Mouse (Mus musculus): ENCODE data around the gene Wdr76. TPM values are rescaled to one million over a fixed set of nuclear protein-coding genes. Genes with fewer than 3 reads are reported as not detected.
"Not testable (repeated sequence)": the region's sequence is repeated elsewhere in the genome, so short reads cannot be mapped to it uniquely, and the experiment has no call there.

Gene Wdr76
- 6.3 and 7.7 TPM in 2 replicates for polyA plus RNA-seq (2015; fragmentation: Nextera tagmentation; extraction: Ambion mirVana)

DNA sequence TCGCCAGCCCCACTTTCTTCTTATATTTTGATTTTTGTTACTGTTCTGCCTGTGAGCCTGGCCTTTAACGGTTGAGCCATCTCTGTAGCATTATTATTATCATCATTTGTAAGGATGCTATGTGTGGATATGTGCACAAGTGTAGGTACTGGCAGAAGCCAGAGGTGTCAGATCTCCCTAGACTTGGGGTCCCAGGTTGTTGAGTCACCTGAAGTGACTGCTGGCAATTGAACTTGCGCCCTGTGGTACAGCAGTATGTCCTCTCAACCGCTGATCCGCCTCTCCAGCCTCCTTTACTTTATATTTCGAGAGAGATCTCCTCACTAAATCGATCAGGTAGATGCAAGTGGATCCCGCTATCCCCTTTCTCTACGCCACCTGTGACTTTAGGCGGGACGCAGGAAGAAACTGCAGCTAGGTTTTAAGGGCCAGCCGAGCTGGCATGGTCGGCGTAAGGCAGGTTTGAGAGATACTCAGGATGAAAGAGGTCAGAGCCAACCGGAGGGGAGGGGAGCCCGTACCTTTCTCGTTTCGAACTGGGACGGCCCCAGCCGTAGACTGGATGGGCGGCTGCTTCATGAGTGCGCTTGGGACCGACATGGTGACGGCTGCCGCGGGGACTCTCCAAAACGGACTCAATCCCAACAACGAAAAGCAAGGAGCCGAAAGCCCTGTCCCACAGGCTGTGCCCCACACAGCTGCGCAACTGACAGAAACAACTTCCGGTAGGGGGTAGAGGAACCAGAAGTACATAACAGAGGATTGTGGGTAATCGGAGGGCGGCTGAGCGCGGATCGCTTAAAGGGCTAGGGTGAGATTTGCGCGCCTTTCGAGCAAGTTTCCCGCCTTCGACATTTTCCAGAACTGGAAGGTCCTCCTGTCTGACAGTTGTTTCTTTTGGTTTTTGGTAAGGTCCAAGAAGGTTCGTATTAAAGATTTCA lies at the start of gene Wdr76, which contains the start of gene Mfap1a:
TSS of gene Wdr76 (plus strand) at position 782 of the 941 bp plus-strand sequence.
TSS of gene Mfap1a (minus strand) at position 724 of the 941 bp plus-strand sequence.
- H3K27ac ChIP-seq (ENCODE audit: low read length), result peak within 1 kb of the TSS; percentile 83
- ATAC-seq (ENCODE audit: low read depth), result peak; percentile 96
- H3K9ac ChIP-seq (ENCODE audit: low read depth, low read length), result peak within 1 kb of the TSS; percentile 84
- peaks cover 19% of the 10 kb centered on the region for H3K4me1 ChIP-seq (ENCODE audit: control insufficient read depth, low read depth, low read length)
- 4% methylated on average over 40 of the region's 42 CpGs for WGBS (ENCODE audit: insufficient replicate concordance)
- not testable (repeated sequence) for H3K27me3 ChIP-seq (ENCODE audit: control insufficient read depth, insufficient read depth, low read depth, low read length); H3K9me3 ChIP-seq (replicated peaks; ENCODE audit: control insufficient read depth, low read length); H3K36me3 ChIP-seq (ENCODE audit: control insufficient read depth, insufficient read depth)
- H3K4me3 ChIP-seq (ENCODE audit: low read depth, low read length), result peak within 1 kb of the TSS; percentile 78
- H3K4me2 ChIP-seq (ENCODE audit: low read depth, low read length), result peak within 1 kb of the TSS; percentile 74

DNA sequence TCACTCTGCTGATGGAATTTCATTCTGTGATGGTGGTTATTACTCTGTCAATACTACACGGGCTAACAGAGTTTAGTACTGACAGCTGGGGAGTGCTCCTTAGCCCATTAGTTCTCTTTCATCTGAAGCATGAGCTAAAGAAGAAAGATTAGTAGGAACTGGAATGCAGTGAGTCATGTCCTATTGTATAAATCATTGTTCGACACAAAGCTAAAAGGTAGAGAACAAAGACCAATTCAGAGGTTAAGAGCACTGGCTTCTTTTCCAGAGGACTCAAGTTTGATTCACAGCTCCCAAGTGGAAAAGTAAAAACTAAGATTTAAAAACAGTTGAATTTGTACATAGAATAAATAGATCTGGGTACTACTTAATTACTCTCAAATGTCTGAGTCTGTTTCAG lies 46.5 kb upstream of the Wdr76 start:
- Histone ChIP-seq H3K4me1 (ENCODE audit: control insufficient read depth, low read depth, low read length) (peaks cover 14% of the 10 kb centered on the region), H3K27me3 (ENCODE audit: control insufficient read depth, insufficient read depth, low read depth, low read length) (no peaks in the 10 kb centered on the region), H3K36me3 (ENCODE audit: control insufficient read depth, insufficient read depth) (peaks cover 6% of the 10 kb centered on the region; the same call in 1 of the 2 replicates), H3K4me3 (ENCODE audit: low read depth, low read length) (no peak overlapping the region), H3K27ac (ENCODE audit: low read length) (no peak overlapping the region), H3K4me2 (ENCODE audit: low read depth, low read length) (no peak overlapping the region), H3K9ac (ENCODE audit: low read depth, low read length) (no peak overlapping the region), H3K9me3 (replicated peaks; ENCODE audit: control insufficient read depth, low read length) (no peaks in the 10 kb centered on the region)
- no peak for ATAC-seq (ENCODE audit: low read depth)
- WGBS (ENCODE audit: insufficient replicate concordance), result 70% methylated on average over 2 of the region's 2 CpGs

DNA sequence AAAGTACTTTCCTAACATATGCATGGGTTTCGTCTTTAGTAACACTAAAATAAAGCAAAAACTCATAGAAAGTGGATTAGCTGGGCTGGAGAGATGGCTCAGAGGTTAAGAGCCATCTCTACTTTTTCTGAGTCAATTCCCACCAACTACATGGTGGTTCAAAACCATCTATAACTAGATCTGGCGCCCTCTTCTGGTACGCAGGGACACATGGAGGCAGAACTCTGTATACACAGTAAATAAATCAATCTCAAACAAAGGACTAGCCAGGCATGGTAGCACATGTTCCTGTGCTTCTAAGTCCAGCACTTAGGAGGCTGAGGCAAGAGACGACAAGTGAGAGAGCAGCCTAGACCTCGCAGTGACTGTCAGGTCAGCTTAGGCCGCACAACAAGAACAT lies 37.5 kb upstream of the Wdr76 start:
- H3K4me1 ChIP-seq (ENCODE audit: control insufficient read depth, low read depth, low read length), result not testable (repeated sequence)
- no CpG with 5 or more reads among the region's 6 CpGs for WGBS (ENCODE audit: insufficient replicate concordance)

DNA sequence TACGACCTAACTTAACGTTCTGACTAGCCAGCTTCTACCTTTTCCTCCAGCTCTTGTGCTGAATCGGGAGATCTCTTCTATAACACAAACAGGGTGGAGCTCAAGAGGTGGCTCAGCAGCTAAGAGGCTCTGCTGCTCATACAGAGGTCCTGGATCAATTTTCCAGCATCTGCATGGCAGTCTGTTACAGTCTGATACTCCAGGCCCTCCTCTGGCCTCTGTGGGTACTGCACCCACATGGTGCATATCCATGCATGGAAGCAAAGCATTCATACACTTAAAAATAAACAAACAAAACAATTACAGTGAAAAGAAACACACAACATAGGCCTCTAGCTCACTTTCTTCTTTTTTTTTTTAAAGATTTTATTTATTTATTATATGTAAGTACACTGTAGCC lies 33.7 kb upstream of the Wdr76 start:
- H3K27ac ChIP-seq (ENCODE audit: low read length); H3K4me3 ChIP-seq (ENCODE audit: low read depth, low read length); H3K9ac ChIP-seq (ENCODE audit: low read depth, low read length); H3K4me1 ChIP-seq (ENCODE audit: control insufficient read depth, low read depth, low read length); H3K9me3 ChIP-seq (replicated peaks; ENCODE audit: control insufficient read depth, low read length); H3K27me3 ChIP-seq (ENCODE audit: control insufficient read depth, insufficient read depth, low read depth, low read length); H3K4me2 ChIP-seq (ENCODE audit: low read depth, low read length); H3K36me3 ChIP-seq (ENCODE audit: control insufficient read depth, insufficient read depth); ATAC-seq (ENCODE audit: low read depth): not testable (repeated sequence)
- WGBS (ENCODE audit: insufficient replicate concordance), result 88% methylated on average over 3 of the region's 3 CpGs

More for the DNA sequence above, 37.5 kb upstream of the Wdr76 start:
- not testable (repeated sequence) for H3K9ac ChIP-seq (ENCODE audit: low read depth, low read length); H3K4me2 ChIP-seq (ENCODE audit: low read depth, low read length); H3K27ac ChIP-seq (ENCODE audit: low read length); H3K9me3 ChIP-seq (replicated peaks; ENCODE audit: control insufficient read depth, low read length); H3K36me3 ChIP-seq (ENCODE audit: control insufficient read depth, insufficient read depth); H3K4me3 ChIP-seq (ENCODE audit: low read depth, low read length); H3K27me3 ChIP-seq (ENCODE audit: control insufficient read depth, insufficient read depth, low read depth, low read length)
- ATAC-seq (ENCODE audit: low read depth), result 0 out of 2 replicates have a peak, but pooled peaks have one; percentile 17

DNA sequence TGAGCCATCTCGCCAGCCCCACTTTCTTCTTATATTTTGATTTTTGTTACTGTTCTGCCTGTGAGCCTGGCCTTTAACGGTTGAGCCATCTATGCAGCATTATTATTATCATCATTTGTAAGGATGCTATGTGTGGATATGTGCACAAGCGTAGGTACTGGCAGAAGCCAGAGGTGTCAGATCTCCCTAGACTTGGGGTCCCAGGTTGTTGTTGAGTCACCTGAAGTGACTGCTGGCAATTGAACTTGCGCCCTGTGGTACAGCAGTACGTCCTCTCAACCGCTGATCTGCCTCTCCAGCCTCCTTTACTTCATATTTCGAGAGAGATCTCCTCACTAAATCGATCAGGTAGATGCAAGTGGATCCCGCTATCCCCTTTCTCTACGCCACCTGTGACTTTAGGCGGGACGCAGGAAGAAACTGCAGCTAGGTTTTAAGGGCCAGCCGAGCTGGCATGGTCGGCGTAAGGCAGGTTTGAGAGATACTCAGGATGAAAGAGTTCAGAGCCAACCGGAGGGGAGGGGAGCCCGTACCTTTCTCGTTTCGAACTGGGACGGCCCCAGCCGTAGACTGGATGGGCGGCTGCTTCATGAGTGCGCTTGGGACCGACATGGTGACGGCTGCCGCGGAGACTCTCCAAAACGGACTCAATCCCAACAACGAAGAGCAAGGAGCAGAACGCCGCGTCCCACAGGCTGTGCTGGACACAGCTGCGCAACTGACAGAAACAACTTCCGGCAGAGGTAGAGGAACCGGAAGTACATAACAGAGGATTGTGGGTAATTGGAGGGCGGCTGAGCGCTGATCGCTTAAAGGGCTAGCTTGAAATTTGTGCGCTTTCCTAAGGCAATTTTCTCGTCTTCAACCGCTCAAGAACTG lies 33.0 kb upstream of the Wdr76 start, which contains the start of gene Mfap1b:
TSS of gene Mfap1b (minus strand) at position 767 of the 879 bp plus-strand sequence.
- peak; percentile 96 for ATAC-seq (ENCODE audit: low read depth)
- peak within 1 kb of the TSS; percentile 82 for H3K27ac ChIP-seq (ENCODE audit: low read length)
- peak within 1 kb of the TSS; percentile 75 for H3K4me2 ChIP-seq (ENCODE audit: low read depth, low read length)
- not testable (repeated sequence) for H3K36me3 ChIP-seq (ENCODE audit: control insufficient read depth, insufficient read depth); H3K27me3 ChIP-seq (ENCODE audit: control insufficient read depth, insufficient read depth, low read depth, low read length); H3K4me1 ChIP-seq (ENCODE audit: control insufficient read depth, low read depth, low read length); H3K9me3 ChIP-seq (replicated peaks; ENCODE audit: control insufficient read depth, low read length)
- 3% methylated on average over 38 of the region's 41 CpGs for WGBS (ENCODE audit: insufficient replicate concordance)
- H3K9ac ChIP-seq (ENCODE audit: low read depth, low read length), result peak within 1 kb of the TSS; percentile 78
- peak within 1 kb of the TSS; percentile 80 for H3K4me3 ChIP-seq (ENCODE audit: low read depth, low read length)

DNA sequence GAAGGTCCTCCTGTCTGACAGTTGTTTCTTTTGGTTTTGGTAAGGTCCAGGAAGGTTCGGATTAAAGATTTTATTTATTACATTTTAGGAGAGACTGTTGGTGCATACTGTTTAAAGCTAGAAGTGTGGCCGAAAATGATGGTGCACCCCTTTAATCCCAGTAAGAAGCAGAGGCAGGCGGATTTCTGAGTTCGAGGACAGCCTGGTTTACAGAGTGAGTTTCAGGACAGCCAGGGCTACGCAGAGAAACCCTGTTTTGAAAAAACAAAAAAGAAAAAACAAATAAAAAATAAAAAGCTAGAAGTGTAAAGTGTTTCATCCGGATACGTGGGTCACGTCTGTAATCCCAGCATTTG lies 32.4 kb upstream of the Wdr76 start:
- peak overlapping the region; percentile 80 for H3K4me3 ChIP-seq (ENCODE audit: low read depth, low read length)
- no peaks in the 10 kb centered on the region for H3K27me3 ChIP-seq (ENCODE audit: control insufficient read depth, insufficient read depth, low read depth, low read length)
- peak overlapping the region; percentile 75 for H3K4me2 ChIP-seq (ENCODE audit: low read depth, low read length)
- H3K9ac ChIP-seq (ENCODE audit: low read depth, low read length), result peak overlapping the region; percentile 78
- H3K36me3 ChIP-seq (ENCODE audit: control insufficient read depth, insufficient read depth), result no peaks in the 10 kb centered on the region
- ATAC-seq (ENCODE audit: low read depth), result peak; percentile 17; the same call in 1 of the 2 replicates
- peaks cover 5% of the 10 kb centered on the region for H3K4me1 ChIP-seq (ENCODE audit: control insufficient read depth, low read depth, low read length)
- peak overlapping the region; percentile 82 for H3K27ac ChIP-seq (ENCODE audit: low read length)
- no peaks in the 10 kb centered on the region for H3K9me3 ChIP-seq (replicated peaks; ENCODE audit: control insufficient read depth, low read length)
- 18% methylated on average over 8 of the region's 8 CpGs for WGBS (ENCODE audit: insufficient replicate concordance)

DNA sequence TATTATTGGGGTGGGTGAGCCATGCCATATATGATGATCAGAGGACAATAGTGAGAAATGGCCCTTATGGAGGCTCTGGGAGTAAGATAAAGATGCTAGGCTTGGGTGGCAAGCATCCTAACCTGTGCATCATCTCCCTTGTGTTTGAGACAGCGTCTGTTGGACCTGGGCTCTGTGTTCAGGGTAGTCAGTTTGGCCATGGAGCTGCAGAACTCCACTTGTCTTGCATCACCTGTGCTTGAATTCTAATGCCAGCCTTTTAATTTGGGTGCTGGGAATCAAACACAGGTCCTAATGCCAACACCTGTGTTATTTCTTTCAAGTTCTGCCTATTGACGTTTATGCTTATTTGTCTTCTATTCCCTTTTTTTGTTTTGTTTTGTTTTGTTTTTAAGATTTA lies 31.2 kb upstream of the Wdr76 start:
- ATAC-seq (ENCODE audit: low read depth); H3K9ac ChIP-seq (ENCODE audit: low read depth, low read length); H3K9me3 ChIP-seq (replicated peaks; ENCODE audit: control insufficient read depth, low read length); H3K27ac ChIP-seq (ENCODE audit: low read length); H3K4me3 ChIP-seq (ENCODE audit: low read depth, low read length); H3K36me3 ChIP-seq (ENCODE audit: control insufficient read depth, insufficient read depth); H3K27me3 ChIP-seq (ENCODE audit: control insufficient read depth, insufficient read depth, low read depth, low read length); H3K4me2 ChIP-seq (ENCODE audit: low read depth, low read length); H3K4me1 ChIP-seq (ENCODE audit: control insufficient read depth, low read depth, low read length): not testable (repeated sequence)
- WGBS (ENCODE audit: insufficient replicate concordance), result 78% methylated on average over 2 of the region's 2 CpGs

DNA sequence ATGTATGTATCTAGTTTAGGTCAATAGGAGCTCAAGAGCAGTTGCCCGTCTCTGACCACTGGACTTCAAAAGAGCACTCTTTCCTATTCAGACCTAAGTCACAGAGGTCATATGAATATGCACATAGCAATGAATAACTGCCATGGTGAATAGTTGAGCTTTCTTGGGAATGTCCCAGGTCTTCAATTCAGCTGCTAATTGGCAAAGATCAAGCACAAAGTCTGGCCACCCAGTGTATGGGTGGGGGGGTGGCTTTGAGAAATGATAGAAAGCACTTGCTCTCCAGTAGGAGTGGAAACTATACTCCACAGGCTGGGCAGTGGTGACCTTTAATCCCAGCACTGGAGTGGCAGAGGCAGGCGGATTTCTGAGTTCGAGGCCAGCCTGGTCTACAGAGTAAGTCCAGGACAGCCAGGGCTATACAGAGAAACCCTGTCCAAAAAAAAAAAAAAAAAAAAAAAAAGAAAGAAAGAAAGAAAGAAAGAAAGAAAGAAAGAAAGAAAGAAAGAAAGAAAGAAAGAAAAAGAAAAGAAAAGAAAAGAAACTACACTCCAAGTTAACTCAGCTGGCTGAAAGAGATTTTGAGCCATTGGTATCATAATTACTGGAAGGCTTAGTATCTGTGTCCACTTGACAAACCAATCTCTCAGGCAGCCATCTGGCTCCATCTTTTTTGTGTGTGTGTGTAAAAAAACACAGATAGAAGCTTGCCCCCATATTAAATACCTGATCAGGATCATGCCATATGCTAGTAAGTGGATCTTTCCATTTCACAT lies 28.8 kb upstream of the Wdr76 start:
- Histone ChIP-seq H3K4me1 (ENCODE audit: control insufficient read depth, low read depth, low read length) (peaks cover 5% of the 10 kb centered on the region), H3K36me3 (ENCODE audit: control insufficient read depth, insufficient read depth) (no peaks in the 10 kb centered on the region), H3K9ac (ENCODE audit: low read depth, low read length) (no peak overlapping the region), H3K4me2 (ENCODE audit: low read depth, low read length) (no peak overlapping the region), H3K27ac (ENCODE audit: low read length) (no peak overlapping the region), H3K9me3 (replicated peaks; ENCODE audit: control insufficient read depth, low read length) (no peaks in the 10 kb centered on the region), H3K27me3 (ENCODE audit: control insufficient read depth, insufficient read depth, low read depth, low read length) (no peaks in the 10 kb centered on the region), H3K4me3 (ENCODE audit: low read depth, low read length) (no peak overlapping the region)
- WGBS (ENCODE audit: insufficient replicate concordance), result 71% methylated on average over 3 of the region's 3 CpGs
- no peak for ATAC-seq (ENCODE audit: low read depth)

Data from liver, embryonic 16.5 days (tissue).